Mouse (Mus musculus) cerebellum, adult 8-10 months (tissue): Measurements from ENCODE around the gene Tspo2.

Experiments
- DNase-seq: peaks from one replicate; pipeline ENCODE4 v3.0.0; 2022

Tspo2 gene

DNA sequence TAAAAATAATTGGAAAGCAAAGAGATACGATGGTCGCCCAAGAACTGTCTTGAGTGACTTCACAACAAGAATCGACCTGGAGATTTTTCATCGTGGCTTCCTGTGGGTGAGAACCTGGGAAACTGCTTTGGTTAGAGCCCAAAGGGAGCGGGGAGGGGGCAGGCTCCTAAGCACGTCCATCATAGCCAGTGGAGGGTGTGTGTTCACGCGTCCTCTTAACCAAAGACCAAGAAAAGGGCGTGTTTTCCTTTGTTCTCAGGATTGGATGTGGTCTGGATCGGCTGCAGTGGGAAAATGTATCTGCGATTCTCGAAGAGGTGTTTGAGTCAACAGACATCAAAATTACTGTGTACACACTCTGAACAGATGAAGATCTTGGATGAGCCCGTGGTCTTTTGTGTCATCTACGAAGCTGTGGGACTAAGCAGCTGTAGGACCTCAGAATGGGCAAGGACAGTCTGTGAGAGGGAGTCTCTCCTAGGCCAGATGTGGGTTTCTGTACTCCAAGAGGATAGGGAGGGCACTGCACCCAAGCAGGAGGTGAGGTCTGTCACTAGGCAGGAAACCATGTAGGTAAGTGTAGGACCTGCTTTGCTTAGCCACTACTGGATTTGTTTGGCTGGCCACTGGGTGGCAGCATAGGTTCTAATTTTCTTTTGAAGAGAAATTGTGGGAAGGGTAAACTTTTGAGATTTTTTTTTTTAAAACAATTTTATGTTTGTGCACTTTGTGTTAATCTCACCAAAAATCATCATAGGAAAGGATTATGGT, 34.7 kb downstream of the Tspo2 start:
- DNase-seq = peak; percentile 49

DNA sequence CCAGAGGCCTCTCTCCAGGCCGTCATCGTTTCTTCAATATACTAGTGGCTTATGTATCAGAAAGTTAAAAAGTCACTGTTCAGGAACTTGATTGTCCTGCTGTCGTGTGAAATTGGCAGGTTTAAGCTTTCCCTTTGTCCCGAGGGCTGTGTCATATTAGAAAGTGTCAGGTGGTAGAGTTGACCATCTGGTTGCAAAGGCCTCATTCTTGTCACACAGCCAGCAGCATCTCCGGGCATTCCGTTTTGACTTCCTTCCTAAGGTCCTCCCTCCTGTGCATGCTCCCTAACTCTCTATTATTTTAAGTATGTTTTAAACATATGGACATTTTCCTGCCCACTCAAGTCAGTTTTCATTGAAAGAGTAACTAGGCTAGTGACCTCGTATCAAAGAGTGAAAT, 35.3 kb downstream of the Tspo2 start:
- DNase-seq = peak; percentile 57

DNA sequence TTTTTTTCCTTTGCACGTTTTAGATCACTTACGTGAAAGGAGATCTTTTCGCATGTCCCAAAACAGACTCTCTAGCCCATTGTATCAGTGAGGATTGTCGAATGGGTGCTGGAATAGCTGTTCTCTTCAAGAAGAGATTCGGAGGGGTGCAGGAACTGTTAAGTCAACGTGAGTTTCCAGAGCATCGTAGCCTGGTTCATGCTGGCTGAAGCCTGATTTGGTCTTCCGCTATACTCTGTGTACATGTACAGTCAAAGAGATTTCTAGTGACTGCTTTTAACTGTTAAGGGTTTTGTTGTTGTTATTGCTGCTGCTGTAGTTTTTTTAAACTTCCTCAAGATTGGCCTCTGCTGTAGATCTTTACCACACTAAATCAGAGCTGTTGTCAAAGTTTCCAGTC, 40.1 kb downstream of the Tspo2 start:
- DNase-seq = peak; percentile 20

DNA sequence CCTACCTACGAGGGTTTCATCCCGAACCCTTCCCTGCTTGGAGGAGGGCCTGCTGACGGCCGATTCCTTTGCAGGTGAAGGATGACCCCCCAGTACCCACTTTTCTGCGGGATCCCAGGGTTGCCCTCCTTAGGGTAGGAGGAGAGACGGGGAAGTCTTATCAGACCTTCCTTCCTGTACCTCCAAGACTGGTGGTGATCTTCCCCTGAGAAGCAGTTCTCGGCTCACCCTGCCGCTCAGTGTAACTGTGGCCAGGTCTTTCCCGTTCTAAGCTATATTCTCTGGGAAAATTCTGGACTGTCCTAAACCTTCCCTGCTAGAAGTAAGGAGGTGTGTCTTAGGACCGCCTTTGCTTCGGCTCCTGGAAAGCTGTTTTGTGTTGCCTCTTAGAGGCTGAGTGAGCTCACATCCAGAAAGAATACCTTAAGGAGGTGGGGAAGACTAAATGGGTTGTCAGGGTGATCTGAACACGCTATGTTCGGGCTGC, 41.0 kb downstream of the Tspo2 start:
- no peak for DNase-seq

DNA sequence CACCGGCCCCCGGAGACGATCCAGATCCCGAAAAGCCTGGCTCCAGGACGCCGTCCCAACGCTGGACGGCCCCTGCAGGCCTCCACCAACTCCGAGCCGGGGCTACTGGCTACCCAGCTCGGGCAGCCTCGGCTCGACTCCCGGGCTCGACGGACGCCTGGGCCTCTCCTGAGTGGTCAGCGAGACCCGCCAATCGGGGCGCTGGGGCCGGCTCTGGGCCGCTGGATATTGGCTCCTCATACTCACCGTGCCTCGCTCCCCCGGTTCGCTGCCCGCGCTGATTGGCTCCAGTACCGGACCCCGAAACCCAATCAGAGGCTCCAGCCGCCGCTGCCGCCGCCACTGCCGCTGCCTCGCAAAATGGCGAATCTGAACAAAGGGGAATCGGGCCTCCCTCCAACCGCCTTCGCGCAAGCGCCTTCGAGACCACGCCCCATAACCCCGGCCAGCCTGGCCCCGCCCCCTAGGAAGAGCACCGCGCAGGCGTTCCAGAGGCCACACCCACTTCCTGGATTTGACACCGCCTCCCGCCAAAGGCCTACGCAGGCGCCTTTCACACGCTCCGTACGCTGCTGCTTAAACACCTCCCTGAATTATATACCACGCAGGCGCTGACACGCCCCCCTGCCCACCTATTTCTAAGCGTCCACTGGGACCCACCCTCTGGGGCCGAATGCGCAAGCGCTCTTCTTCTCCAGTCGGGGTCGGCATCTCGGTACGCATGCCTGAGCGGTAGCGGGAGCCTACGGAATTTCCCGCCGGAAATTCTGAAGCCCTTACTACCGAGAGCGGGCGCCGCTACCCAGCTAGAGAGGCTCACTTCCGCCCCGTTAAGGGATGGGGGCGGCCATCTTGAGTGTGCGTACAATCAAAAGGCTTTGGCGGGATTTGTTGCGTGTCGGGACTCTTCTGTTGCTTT, 41.7 kb downstream of the Tspo2 start, which contains the start of the genes Nfya and Oard1:
Gene Nfya, minus strand, starts transcription at position 527 of the 919 bp plus-strand sequence.
Gene Oard1, plus strand, starts transcription at position 635 of the 919 bp plus-strand sequence.
- DNase-seq = peak; percentile 100

DNA sequence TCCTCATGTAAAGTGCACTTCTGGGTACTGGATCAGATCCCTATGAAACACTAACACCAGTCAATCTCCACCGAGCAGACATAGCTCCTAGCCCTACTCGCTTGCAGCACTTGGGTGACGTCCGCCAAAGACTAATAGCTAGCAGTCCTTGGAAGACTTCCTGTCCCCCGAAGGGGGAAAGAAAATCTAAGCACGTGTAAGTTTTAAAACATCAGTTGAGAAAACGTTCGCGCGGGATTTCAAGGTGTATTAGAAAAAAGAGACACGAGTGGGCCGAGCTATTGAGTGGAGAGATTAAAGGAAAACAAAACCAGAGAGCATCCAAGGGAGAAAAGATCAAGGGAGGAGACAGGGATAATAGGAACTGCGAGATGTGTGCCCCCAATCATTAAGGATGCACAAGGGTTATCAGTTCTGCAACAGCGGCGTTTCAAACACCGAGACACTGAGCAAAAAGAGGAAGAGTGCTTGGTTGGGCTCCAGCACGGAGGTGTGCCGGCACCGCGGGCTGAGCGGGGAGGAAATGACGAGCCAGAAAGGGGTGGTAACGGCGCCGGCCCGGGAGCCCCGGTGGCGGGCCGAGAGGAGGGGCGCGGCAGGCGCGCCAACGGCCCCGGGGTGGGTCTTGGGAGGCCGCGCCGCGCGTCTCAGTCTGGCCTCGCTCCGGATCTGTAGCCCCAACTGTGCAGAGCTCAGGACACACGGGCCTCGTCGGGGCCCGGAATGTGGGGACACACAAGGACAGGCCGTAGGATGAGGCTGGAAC, 42.6 kb downstream of the Tspo2 start:
- DNase-seq = peak; percentile 75

DNA sequence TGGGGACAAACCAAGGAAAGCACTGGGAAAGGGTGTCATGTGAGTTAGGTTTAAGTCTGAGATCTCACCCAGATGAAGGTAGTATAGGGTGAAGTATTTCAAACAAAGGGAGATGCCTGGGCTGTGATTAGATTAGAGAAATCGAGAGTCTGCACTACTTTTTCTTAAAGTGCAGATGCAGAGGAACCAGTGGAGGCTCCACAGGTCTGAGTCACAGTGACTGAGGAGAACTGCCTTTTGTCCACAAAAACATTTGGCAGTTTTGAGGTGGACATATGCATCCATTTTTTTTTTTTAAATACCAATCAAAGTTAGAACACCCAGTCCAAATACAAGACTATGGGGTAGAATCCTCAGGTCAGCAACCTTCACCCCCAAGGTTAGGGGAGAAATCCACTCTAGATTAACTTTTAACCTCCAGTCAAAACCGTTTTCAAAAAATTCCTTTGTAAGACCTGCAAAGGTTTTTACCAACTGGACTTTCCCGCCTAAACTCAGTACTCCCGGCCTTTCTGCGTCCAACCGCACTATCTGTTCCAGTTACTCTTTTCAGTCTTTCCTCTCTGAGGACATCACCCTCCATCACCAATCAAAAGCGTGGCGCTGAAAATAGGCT, 43.3 kb downstream of the Tspo2 start:
- peak; percentile 16 for DNase-seq

DNA sequence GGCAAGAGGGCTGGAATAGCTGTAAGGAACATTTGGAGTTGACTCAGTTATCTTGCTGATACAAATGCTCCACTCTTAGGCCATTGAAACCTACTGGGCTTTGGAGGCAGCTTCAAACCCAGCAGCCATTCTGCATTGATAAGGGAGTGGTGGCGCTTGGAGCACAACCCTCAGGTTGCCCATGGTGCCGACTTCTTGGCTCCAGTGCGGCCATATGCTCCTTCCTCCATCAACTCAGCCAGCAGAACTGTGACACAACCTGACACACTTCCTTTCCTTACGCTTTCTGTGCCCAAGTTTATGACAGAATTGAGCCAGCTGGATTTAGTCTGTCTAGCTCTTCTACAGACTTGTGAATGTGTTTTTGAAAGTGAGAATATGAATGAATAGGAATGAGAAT, 44.2 kb downstream of the Tspo2 start:
- peak; percentile 18 for DNase-seq

DNA sequence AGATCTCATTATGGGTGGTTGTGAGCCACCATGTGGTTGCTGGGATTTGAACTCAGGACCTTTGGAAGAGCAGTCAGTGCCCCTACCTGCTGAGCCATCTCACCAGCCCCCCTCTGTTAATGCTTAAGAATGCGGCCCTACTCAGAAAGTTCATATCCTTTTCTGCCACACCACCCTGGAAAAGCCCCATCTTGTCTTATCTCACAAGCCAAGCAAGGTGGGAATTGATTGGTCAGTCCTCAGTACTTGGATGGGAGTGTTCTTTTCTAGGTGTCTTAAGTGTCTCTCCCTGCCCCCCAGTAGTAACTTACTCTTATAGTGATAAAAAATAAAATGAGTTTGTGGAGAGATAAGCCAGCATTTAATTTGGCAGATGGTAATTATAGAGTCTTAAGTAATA, 46.6 kb downstream of the Tspo2 start:
- DNase-seq = no peak

DNA sequence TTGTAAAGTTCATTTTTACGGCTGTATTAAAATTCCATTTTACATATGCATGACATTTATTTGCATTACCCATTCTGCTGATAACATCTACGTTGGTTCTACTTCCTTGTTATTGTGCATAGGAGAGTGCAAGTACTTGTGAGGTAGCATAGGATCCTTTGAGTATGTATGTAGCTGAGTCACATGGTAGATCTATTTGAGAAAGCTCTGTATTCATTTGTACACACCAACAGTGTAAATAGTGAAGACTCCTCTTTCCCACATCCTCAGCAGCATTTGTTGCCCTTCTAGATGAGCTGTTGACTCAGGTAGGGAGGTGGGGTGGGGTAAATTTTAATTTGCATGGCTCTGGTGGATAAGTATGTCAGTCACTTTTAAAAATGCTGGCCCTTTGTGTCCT, 47.5 kb downstream of the Tspo2 start:
- no peak for DNase-seq

DNA sequence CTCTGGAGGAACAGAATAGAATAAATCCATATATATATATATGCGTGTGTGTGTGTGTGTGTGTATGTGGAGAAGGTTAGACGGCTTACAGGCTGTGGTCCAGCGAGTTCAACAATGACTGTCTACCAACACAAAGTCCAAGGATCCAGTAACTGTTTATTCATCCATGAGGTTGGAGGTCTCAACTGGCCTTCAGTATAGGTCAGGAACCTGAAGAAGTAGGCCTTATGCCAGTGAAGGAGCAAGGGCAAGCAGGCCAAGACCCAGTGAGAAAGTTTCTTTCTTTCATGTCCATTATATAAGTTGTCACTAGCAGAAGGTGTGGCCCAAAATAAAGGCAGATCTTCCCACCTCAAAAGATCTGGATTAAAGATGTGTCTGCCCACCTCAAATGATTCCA, 48.6 kb downstream of the Tspo2 start:
- DNase-seq = no peak

DNA sequence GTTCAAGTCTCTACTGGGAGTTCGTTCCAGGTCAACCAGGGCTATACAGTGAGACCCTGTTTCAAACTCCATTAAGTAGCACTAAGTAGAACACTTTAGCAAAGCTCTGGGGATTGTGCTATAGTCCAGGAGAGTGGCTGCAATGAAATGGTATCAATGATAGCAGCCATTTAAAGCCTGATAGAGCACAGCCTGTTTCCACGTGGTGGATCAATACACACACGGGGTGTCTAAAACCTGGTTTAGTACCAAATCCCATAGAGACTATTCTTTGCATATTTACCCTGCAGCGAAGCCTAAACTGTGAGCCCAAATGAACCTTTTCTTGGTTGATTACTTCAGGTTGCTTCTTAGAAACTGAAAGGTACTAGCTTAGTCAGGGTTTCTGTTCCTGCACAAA, 49.6 kb downstream of the Tspo2 start:
- no peak for DNase-seq
